Mouse (Mus musculus) testis, postnatal 10 days (tissue): Measurements from ENCODE around the gene Ugcg.
"Not testable (repeated sequence)": the region's sequence is repeated elsewhere in the genome, so short reads cannot be mapped to it uniquely, and the experiment has no call there.

Source experiments
- DNase-seq: peaks from one replicate; pipeline ENCODE4 v3.0.0; 2021; ENCODE audit warnings: low spot score

Gene Ugcg

DNA sequence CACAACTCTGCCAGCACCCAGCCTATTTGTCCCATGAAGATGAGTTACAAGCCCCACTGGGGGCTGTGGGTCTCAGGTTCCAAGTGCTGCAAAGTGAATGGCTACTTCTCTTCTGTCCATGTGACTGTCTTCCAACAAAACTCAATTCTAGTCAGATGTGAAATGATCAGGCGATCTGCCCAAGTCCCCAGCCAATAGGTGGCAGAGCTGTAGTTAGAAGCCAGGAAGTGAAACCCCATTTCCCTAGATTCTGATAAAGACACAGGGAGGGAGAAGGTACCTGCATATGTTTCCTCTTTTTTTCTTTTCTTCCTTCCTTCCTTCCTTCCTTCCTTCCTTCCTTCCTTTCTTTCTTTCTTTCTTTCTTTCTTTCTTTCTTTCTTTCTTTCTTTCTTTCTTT, 70.7 kb downstream of the Ugcg start:
- DNase-seq: no peak

DNA sequence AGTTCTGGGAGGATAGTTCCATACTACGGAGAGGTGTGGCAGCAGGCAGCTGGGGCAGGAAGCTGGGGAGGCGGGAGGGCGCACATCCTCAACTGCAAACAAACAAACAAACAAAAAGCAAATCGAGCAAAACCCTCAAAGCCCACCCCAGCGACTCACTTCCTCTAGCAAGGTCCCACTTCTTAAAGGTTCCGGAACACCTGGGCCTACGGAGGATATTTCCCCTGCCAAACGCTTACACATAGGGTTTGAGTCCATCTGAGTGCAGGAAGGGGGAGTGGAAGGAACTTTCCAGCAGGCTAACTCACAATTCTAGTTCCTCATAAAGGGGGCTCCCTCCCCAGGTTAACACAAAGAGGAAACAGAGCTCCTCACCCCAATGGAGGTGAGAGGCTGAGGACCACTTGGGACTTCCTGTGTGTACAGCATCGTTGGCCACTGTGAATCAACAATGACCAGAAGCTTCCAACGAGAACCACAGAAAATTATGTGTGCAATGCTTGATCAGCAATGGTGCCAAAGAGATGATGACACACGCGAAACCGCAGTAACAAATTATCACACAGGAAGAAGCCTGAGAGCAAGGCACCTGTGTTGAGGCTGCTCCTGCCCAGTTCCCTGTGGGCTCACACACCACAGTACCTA, 71.9 kb downstream of the Ugcg start:
- no peak for DNase-seq

DNA sequence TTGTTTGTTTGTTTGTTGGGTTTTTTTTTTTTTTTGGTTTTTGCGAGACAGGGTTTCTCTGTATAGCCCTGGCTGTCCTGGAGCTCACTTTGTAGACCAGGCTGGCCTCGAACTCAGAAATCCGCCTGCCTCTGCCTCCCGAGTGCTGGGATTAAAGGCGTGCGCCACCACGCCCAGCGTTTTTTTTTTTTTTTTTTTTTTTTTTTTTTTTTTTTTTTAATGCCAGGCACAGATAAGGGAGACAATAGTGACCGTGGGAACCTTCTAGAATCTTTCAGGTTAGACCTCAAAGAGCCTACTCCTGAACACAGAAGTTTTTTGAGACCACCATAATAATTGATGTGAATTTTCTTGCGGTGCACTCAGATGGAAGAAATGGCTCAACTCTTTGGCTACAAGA, 72.5 kb downstream of the Ugcg start:
- not testable (repeated sequence) for DNase-seq

DNA sequence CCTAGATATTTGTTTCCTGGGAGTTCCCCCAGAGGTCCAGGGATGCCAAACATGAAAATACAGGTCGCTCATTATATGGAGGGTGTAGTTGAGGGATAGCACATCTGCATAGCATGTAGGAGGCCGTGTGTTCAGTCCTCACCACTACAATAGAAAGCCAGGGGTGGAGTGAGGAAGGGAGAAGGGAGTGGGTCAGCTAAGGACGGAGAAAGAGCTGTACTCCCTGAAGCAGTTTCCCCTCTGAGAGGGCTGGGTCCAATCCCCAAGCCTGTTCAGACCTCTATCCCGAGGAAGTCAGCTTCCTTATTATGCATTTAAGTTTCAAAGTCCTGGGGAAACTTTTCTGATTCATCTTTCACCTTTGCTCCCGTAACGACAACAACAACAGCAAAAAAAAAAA, 73.1 kb downstream of the Ugcg start:
- no peak for DNase-seq

DNA sequence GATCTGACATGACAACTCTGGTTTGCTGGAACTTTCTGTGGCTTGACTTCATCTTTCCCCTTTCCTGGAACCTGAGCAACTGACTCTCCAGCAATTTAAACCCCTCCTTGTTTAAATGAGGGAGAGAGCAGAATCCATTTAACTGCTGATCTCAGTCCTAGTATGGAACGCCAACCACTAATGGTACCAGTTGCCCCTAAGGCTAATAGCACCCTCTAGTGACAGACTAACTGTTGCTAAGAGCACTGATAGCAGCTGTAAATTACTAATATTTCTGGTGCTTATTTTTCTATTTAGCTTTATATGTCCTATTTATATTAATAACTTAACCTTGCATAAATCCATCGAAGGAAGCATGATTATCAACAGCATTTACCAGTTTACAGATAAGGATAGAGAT, 74.4 kb downstream of the Ugcg start:
- no peak for DNase-seq

- DNase-seq: no peak
Measured at GRCm38 (mm10) chr4:59264611-59265095, 75.6 kb downstream of the Ugcg start.

DNA sequence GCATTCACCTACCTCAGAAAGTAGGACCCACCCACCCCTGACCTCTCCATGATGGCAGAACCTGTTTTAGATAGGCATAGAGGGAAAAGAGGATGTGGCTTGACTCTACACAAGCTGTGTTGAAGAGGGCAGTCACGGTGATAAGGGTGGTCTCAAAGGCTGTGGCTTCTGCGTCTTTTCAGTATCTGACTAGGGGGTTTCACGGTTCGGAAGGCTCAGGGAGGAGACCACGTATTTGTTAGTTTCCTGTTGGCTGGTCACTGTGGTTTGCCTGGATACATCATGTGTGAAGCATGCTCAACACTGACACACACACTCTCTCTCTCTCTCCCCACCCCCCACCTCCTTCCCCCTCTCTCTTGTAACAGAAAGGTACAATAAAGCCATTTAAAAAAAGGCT, 76.1 kb downstream of the Ugcg start:
- DNase-seq: no peak

DNA sequence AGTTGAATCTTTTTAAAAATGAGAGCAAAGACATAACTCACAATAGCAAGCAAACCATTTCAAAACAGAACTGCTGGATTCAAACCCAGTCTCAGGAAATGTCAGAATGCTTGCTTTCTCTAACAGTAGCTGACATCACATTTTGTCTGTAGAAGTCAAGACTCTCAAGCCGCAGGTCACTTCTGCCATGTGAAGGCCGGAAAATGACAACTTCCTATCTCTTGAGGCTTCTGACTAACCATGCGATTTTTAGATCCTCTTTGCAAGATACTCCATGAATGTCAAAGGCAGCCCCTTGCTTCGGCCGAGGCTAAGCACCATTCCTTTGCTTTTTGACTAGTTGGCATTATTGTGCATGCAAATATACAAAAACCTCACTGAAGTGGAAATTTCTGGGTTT, 76.6 kb downstream of the Ugcg start:
- no peak for DNase-seq
